ENCODE assay signal across 41 mouse cellular contexts in the genomic region with DNA sequence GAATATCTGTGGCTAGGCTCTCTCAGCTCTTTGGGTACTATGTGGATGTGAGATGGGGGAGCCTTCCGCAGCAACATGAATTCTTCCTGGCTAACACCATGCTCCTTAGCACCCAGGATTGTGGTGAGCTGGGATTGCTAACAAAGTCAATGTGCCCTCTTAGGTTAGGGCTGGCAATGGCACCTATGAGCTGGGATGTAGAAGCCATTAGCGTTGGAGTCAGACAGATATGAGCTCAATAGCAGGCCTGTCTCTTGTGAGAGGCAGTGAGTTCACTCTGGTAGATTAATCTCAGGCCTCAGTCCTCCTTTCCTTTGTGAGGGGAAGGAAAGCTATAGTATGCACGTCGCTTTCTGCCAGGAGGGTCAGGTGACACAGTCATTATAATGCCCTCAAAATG. TPM values are rescaled to one million over a fixed set of nuclear protein-coding genes. Genes with fewer than 3 reads are reported as not detected.
"Had no signal": no experiment of that assay in that cellular context is flagged by ENCODE, and none has a peak within 500 bp of the region (broad histone marks: within the 10 kb centered on the region; RNA-seq: fewer than 3 reads in every experiment).

No protein-coding gene starts in this region.

- H3K9me3 ChIP-seq: forebrain, embryonic 15.5 days; heart, embryonic 13.5 days; heart, embryonic 15.5 days; hindbrain, embryonic 13.5 days; limb, embryonic 13.5 days; limb, embryonic 15.5 days; liver, embryonic 12.5 days had no signal

- H3K36me3 ChIP-seq: forebrain, embryonic 15.5 days; hindbrain, embryonic 13.5 days; liver, embryonic 12.5 days had no signal

- H3K27ac ChIP-seq: forebrain, embryonic 15.5 days; heart, embryonic 15.5 days; hindbrain, embryonic 13.5 days; limb, embryonic 13.5 days; limb, embryonic 15.5 days; liver, embryonic 12.5 days; liver, embryonic 14.5 days had no signal

- H3K27me3 ChIP-seq: forebrain, embryonic 15.5 days; heart, embryonic 13.5 days; heart, embryonic 15.5 days; hindbrain, embryonic 13.5 days; limb, embryonic 13.5 days; limb, embryonic 15.5 days; liver, embryonic 12.5 days had no signal

- H3K9ac ChIP-seq: forebrain, embryonic 15.5 days; forebrain, postnatal 0 days; heart, embryonic 13.5 days; heart, embryonic 15.5 days; hindbrain, embryonic 13.5 days; limb, embryonic 13.5 days; limb, embryonic 15.5 days; liver, embryonic 12.5 days; liver, embryonic 14.5 days had no signal

- H3K4me2 ChIP-seq: forebrain, embryonic 15.5 days; heart, embryonic 11.5 days; heart, embryonic 13.5 days; heart, embryonic 15.5 days; hindbrain, embryonic 13.5 days; limb, embryonic 13.5 days; limb, embryonic 15.5 days; liver, embryonic 12.5 days had no signal

- DNase-seq: forebrain, postnatal 0 days; gastrocnemius, postnatal 14 days; gastrocnemius, postnatal 36 days; heart, adult 18-20 months; heart, postnatal 14 days; heart, postnatal 36 days; kidney, adult 11 months; kidney, postnatal 14 days; layer of hippocampus, adult 9-11 months; layer of hippocampus, postnatal 36 days; left cerebral cortex, postnatal 4 days had no signal

- H3K4me3 ChIP-seq: forebrain, embryonic 15.5 days; heart, embryonic 13.5 days; heart, embryonic 15.5 days; hindbrain, embryonic 13.5 days; limb, embryonic 13.5 days; limb, embryonic 15.5 days; liver, embryonic 12.5 days had no signal

- ATAC-seq: forebrain, embryonic 15.5 days; forebrain, postnatal 0 days; hindbrain, embryonic 16.5 days; intestine, embryonic 16.5 days; liver, embryonic 12.5 days had no signal

RNA-seq across cellular contexts. Expression of a gene that starts 56.3 kb away (rescaled TPM):
- total RNA-seq: forebrain, postnatal 0 days; gastrocnemius, adult 18-20 months; gastrocnemius, adult 8-10 months; gastrocnemius, postnatal 14 days; gastrocnemius, postnatal 36 days; heart, adult 18-20 months; heart, postnatal 14 days; heart, postnatal 36 days; hematopoietic stem cell, adult 5-6 weeks; layer of hippocampus, adult 18-20 months; layer of hippocampus, adult 8-10 months; layer of hippocampus, postnatal 14 days; layer of hippocampus, postnatal 36 days; left cerebral cortex, adult 18-20 months; left cerebral cortex, adult 8-10 months; left cerebral cortex, postnatal 10 days; left cerebral cortex, postnatal 25 days; left cerebral cortex, postnatal 4 days; liver, adult 2 months had no signal
- polyA plus RNA-seq: forebrain, embryonic 15.5 days; forebrain, postnatal 0 days; gonadal fat pad, adult 2 months; heart, embryonic 11.5 days; heart, embryonic 13.5 days; heart, embryonic 15.5 days; heart, postnatal 0 days; hindbrain, embryonic 11.5 days; hindbrain, embryonic 13.5 days; hindbrain, embryonic 16.5 days; intestine, embryonic 14.5 days; intestine, embryonic 16.5 days; kidney, embryonic 14.5 days; large intestine, adult 2 months; limb, embryonic 11.5 days; limb, embryonic 13.5 days; limb, embryonic 15.5 days; liver, adult 2 months; liver, embryonic 12.5 days; liver, embryonic 14.5 days; liver, embryonic 16.5 days had no signal
